Mouse (Mus musculus) thymus, adult 2 months (tissue): ENCODE results near the gene Topaz1.

Source experiments
- CTCF ChIP-seq: fragments of 200-500 bp; IDR thresholded peaks from 2 replicates; pipeline ENCODE4 v1.5.1; 2012; ENCODE audit warnings: mild to moderate bottlenecking, control low read depth, low read length, moderate library complexity, borderline replicate concordance; ENCODE audit not compliant: control insufficient read depth, poor library complexity, insufficient read depth; ENCODE audit errors: extremely low read depth
- POLR2A ChIP-seq: fragments of 200-500 bp; IDR thresholded peaks from 2 replicates; pipeline ENCODE4 v1.6.1; 2012; ENCODE audit warnings: mild to moderate bottlenecking, low read length, control low read depth, moderate library complexity; ENCODE audit not compliant: control insufficient read depth, poor library complexity, insufficient read depth; ENCODE audit errors: extremely low read depth

DNA sequence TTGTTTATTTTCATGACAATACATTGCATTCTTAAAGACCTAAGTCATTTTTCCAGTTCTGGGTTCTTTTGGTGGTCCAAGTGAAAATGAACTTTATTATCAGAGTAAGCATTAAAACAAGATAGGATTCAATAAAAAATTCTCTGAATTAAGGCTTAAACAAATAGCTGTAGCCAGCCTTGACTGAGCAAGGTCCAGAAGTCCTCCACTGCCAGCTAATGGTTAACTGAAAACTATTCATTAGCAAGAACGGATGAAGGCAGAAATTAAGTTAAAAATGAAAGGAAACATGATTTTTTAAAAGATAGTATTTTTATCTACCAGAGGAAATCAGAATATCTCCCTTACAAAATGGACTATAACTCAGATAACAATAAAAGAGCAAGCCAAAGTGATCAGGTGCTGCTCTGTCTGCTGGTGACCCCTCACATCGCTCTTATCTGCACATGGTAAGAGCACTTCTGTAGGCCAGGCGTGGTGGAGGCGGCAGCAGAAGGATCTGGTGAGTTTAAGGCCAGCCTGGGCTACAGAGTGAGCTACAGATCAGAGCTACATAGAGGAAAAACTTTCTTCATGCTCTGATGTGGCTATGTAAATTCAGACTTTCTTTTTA lies 68.2 kb downstream of the Topaz1 start:
- TF ChIP-seq POLR2A, result no peak
- no peak for TF ChIP-seq CTCF
